Mouse (Mus musculus): ENCODE measurements at regions not wholly inside any gene's neighbourhood (a gene's known extent, or its start where the extent isn't known, plus 50 kb on each side); places are given as distances from the start of the nearest gene placed in this dataset.
A peak's percentile ranks its signal among the peaks of the same experiment; 100 is the strongest.
"Not testable (repeated sequence)": the region's sequence is repeated elsewhere in the genome, so short reads cannot be mapped to it uniquely, and the experiment has no call there.

DNA sequence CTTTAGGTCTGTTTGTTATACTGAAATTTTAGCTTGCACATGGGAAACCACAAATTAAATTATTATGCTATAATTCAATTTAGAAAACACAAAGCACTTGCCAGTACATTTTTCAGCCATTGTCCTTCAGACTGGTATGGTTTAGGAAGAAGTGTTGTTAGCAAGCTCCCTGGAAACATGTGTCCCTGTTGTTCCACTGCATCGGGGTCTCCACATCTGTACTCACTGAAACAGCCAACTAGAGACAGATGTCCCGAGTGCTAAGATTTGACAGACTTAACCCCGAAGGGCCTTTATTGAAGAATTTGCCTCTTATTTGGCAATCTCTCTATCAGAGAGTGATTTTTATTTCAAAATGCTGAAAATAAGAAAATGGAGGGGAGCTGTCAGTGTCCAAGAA is 362.6 kb downstream of the Rfpl4b start:
- no peak for DNase-seq

DNA sequence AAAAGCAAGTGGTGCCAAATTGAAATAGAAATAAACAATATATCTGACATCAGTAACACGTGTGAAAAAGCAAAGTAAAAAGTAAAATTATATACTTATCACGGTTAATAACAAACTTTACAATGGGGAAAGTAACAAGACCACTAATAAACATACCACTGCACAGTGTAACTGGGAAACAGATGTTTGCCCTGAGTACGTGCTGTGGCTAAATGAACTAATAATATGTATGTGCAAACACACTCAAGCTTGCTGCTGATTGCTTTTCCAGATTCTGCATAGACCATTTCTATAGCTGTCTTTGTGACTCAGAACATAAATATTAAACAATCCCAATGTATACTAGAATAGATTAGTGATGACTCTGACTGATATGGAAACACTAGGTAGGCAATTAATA is 363.2 kb downstream of the Rfpl4b start:
- no peak for DNase-seq

DNA sequence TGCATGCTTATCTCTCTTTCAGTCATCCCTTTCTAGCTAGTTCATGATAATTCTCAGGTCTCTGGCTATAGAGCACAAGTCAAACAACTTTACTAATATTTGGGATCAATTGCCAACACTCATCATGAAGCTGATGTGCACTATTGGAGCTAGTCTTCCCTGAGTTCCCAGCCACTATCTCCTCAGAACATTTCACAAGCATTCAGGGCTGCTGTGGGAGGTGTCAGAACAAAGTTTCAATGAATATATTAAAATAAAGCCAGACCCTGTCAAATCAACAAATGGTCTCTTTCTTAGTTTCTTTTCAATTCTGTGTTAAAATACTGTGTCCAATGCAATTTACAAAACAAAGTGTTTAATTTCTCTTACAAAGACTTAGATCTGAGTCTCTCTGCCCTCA is 364.8 kb downstream of the Rfpl4b start:
- DNase-seq = no peak

DNA sequence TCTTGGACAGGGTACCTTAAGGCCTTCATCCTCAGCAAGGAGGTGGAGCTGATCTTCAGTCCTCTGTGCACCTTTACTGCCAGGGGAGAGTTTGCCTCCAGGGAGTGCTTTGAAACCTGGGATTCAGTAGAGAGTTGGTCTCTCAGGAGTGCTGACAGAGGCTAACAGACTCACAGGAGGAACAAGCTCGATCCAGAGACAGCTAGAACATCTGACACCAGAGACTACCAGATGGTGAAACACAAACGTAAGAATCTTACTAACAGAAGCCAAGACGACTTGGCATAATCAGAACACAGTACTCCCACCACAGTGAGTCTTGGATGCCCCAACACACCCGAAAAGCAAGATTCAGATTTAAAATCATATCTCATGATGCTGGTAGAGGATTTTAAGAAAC is 372.3 kb downstream of the Rfpl4b start:
- DNase-seq = no peak

GRCm38 (mm10) chr10:38447706-38448105 is 373.9 kb downstream of the Rfpl4b start:
- no peak for DNase-seq

- DNase-seq = no peak
Observed at GRCm38 (mm10) chr10:38447256-38447655, 374.3 kb downstream of the Rfpl4b start.

DNA sequence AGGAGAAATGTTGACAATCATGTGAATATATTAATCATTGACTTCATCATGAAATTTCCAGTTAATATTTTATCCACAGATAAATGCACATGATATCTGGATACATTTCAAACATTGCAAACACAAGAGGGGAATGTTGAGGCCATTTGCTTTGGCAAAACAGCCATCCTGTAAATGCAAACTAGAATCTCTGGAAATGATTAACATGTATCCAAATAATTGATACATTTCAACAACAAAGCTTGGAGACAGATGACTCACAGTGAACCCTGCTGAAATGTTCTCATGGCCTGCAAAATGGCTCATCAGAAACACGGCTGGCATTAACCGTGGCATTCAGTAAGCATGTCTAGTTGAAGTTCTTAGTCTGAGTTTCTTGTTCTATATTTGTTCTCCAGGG is 382.3 kb downstream of the Rfpl4b start:
- DNase-seq = no peak

DNA sequence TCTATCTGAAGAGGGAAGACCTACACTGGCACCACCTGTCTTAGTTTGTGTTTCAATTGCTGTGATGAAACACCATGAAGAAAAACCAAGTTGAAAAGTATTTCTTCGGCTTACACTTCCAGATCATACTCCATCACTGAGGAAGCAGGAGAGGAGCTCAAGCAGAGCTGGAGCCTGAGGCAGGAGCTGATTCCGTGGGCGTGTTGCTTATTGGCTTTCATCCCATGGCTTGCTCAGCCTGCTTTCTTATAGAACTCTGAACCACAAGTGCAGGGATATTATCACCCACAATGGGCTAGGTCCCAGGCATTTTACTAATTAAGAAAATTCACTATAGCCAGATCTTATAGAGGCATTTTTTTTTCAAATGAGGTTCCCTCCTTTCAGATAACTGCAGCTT is 384.7 kb downstream of the Rfpl4b start:
- DNase-seq = no peak

- no peak for DNase-seq
Observed at GRCm38 (mm10) chr10:38421541-38421940, 400.0 kb downstream of the Rfpl4b start.

GRCm38 (mm10) chr10:38419771-38420170 is 401.8 kb downstream of the Rfpl4b start:
- DNase-seq = no peak

- DNase-seq = no peak
Observed at GRCm38 (mm10) chr10:38383161-38383560, 438.4 kb downstream of the Rfpl4b start.

- DNase-seq = peak; percentile 8
Observed at GRCm38 (mm10) chr10:38381873-38382296, 439.7 kb downstream of the Rfpl4b start.

GRCm38 (mm10) chr10:38380388-38380787 is 441.2 kb downstream of the Rfpl4b start:
- DNase-seq = no peak

DNA sequence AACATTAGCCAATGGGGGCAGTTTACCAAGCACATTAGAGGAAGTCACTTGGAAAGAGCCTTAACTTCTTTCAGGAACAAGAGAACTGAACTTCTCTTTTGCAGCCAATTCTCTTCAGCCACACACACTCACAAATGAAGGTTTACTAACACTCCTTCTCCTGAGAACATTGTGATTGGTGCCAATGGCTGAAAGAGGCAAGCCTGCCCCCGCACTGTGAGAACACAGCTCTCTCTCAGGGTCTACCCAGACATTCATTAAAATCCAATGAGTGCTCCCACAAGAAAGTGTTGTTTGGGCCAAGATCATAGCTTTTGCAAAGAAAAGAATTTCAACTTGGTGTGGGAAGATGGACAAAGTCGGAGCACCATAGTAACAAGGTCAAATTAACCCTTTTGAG is 454.8 kb downstream of the Rfpl4b start:
- DNase-seq = no peak

DNA sequence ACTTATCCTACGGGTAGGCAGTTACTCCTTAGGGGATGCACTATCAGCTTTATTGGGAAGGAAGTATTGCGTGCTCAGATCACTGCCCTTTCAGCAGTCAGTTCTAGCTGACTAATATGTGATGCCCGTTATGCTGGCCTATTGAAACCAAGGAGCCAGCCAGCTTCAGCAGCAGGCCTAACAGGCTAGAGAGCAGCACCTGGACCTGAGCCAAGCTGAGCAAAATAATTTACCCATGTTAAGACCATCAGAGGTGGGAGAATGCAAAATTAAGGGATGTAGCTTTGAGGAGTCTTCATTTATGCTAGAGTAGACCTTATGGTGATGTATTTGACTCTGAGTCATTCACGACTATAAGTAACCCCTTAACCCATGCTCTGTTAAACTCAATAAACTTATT is 456.7 kb downstream of the Rfpl4b start:
- DNase-seq = no peak

GRCm38 (mm10) chr10:38357539-38358232 is 463.9 kb downstream of the Rfpl4b start:
- no peak for DNase-seq

- no peak for DNase-seq
Observed at GRCm38 (mm10) chr10:38353973-38354372, 467.6 kb downstream of the Rfpl4b start.

DNA sequence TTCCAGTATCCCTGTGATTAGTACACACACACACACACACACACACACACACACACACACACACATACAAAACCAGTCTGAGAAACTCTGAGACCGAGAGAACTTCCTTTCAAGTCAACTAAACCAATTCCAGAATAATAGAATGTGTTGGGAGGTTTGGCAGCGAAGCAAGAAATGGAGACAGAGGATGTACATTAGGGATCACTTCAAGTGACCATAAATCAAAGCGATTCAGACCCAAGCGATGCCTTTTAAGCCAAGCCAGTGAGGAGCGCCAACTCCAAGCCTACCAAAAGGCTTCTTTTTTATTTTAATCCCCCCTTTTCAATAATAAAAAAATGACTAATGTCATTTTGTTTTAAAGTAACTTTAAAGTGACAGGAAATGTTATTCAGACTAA is 468.1 kb downstream of the Rfpl4b start:
- DNase-seq = no peak

GRCm38 (mm10) chr10:38347029-38347428 is 474.6 kb downstream of the Rfpl4b start:
- not testable (repeated sequence) for DNase-seq

DNA sequence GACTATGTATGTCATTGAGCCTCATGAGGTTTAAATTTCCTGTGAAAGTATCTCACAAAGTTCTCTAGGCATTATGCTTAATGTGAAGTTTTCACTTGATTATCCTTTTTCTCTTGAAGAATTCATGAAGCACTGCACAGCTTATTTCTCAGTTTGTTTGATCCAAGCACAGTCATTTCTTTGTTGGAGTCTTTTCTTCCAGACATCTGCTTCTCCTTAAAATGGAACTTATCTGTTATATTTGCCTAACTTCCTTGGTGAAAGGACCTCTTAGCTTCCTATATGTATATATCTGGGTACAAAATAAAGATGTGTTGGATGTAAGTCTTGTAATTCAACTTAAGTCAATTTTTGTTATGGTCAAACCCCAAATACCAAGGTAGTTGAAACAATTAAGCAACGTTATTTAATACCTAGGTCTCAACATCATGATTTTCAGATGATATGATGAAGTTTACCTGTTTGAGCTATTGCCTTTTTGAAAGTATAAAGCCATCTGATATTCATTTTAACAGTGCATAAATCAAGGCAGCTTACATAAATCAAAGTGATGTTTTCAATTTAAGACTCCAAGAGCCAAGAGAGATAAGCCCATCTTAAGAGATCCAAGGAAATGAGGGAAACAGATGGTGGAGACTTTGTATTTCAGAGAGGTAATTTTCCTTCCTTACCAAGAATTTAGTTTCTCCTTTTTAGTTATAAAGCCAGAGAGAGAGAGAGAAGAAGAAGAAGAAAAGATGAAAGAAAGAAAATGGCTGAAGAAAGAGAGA is 481.0 kb downstream of the Rfpl4b start:
- DNase-seq = no peak

DNA sequence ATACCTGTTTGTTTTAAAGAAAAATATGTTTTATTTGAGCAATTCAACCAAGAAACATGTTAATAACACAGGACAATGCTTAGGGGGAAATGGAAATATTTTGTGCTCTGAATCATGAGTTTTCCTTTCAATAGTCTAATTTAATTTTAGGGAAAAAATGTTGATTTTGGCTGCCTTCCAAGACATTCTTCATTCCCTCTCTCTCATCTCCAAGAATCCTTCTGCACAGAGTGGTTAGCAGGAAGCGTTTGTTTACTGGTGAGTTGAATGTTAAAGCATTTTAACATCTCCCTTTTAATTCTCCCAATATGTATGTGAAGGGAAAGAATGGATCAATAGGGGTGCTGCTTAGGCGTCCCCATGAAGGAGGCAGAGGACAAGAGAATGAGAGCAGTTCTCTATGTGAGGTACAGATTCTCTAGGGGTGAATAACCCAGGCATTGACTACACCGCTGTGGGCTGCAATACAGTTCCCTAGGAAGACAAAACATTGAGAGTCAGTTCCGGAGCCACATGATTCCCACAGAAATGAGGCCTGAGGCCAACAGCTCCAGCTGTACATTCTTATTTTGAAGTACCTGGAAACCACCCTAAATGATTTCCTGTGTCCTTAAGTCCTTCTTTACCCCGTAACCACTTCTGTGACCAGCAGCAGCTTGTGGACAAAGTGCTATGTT is 512.7 kb downstream of the Rfpl4b start:
- DNase-seq = no peak

- no peak for DNase-seq
Observed at GRCm38 (mm10) chr10:38295724-38296123, 525.9 kb downstream of the Rfpl4b start.

DNA sequence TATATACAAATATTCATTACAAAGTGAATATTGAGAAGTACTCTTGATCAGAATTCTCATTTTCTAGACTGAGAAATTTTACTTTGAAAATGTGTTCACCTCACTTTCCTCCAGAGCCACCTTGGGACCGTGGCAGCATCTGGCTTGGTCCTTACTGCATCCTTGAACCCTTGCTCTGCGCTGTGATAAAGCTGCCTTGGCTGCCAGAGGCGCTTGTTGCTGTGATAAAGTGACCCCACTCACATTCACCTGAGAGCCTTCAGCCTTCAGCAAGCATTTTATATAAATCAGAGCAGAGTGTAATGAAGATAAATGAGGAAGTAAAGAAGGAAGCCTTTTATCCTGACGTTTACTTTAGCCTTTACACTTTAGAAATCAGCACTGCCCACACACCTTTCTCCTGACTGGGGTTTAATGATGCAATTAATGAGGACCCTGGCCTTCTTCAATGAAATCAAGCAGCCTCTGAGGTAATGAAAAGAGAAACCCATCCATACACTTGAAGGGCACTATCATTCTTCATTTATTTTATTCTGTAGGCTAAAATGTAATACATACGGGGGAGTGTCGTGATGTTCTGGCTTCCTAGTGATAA is 532.8 kb downstream of the Rfpl4b start:
- DNase-seq = no peak

GRCm38 (mm10) chr10:38269136-38269535 is 552.4 kb downstream of the Rfpl4b start:
- peak; percentile 16 for DNase-seq
